Mouse (Mus musculus) midbrain, embryonic 13.5 days (tissue): ENCODE results near the gene Ccdc151. TPM values are rescaled to one million over a fixed set of nuclear protein-coding genes. Genes with fewer than 3 reads are reported as not detected.

Experiments used
- ATAC-seq: fragments of 200-750 bp; cut with Nextera tagmentation; 2 replicates; pipeline ENCODE4 v1.8.0; 2017; ENCODE audit warnings: mild to moderate bottlenecking, moderate TSS enrichment, moderate library complexity
- H3K27ac ChIP-seq: fragments of 300-500 bp; sonication (generic); 2 replicates; pipeline ENCODE4 v1.5.1; 2015; ENCODE audit warnings: inconsistent platforms, mild to moderate bottlenecking, moderate library complexity
- H3K27me3 ChIP-seq: fragments of 300-500 bp; sonication (generic); 2 replicates; pipeline ENCODE4 v1.6.1; 2015; ENCODE audit warnings: mild to moderate bottlenecking, inconsistent platforms
- H3K36me3 ChIP-seq: fragments of 300-500 bp; sonication (generic); 2 replicates; pipeline ENCODE4 v1.6.1; 2015; ENCODE audit warnings: mild to moderate bottlenecking, inconsistent platforms
- H3K4me1 ChIP-seq: fragments of 300-500 bp; sonication (generic); replicated peaks from 2 replicates; pipeline ENCODE4 v1.6.1; 2015; ENCODE audit warnings: inconsistent platforms
- H3K4me2 ChIP-seq: fragments of 300-500 bp; sonication (generic); replicated peaks from 2 replicates; pipeline ENCODE4 v1.6.1; 2015; ENCODE audit warnings: moderate library complexity, mild to moderate bottlenecking, inconsistent platforms
- H3K4me3 ChIP-seq: fragments of 300-500 bp; sonication (generic); replicated peaks from 2 replicates; pipeline ENCODE4 v1.5.1; 2015; ENCODE audit warnings: mild to moderate bottlenecking, inconsistent platforms
- H3K9ac ChIP-seq: fragments of 300-500 bp; sonication (generic); replicated peaks from 2 replicates; pipeline ENCODE4 v1.6.1; 2015; ENCODE audit warnings: mild to moderate bottlenecking, inconsistent platforms
- H3K9me3 ChIP-seq: fragments of 300-500 bp; sonication (generic); 2 replicates; pipeline ENCODE4 v1.6.1; 2016; ENCODE audit warnings: mild to moderate bottlenecking, inconsistent platforms
- WGBS: fragments of 180-500 bp; shearing (Covaris S2); methylation state at CpG from one replicate; pipeline ENCODE4 v1.1.7; 2015; 5-methylcytosine and 5-hydroxymethylcytosine counted together
- polyA plus RNA-seq: library from polyadenylated mRNA; unstranded; fragments of >200 nt; fragmentation: Nextera tagmentation; extraction: Ambion mirVana; gene quantifications from 2 replicates; pipeline ENCODE4 v1.2.1, GENCODE M21; 2015

Ccdc151 gene
- polyA plus RNA-seq, 1 experiment from 2014 or later = 3.9 TPM

- Histone ChIP-seq H3K9me3 (no peaks in the 10 kb centered on the region), H3K4me2 (peak within 1 kb of the TSS; percentile 60), H3K27me3 (peaks cover 55% of the 10 kb centered on the region), H3K27ac (no peak within 1 kb of the TSS), H3K4me1 (peaks cover 24% of the 10 kb centered on the region), H3K4me3 (peak within 1 kb of the TSS; percentile 39), H3K9ac (peak within 1 kb of the TSS; percentile 33; the same call in 1 of the 2 replicates), H3K36me3 (0 out of 2 replicates have a peak, but pooled peaks cover under 1% of the 10 kb centered on the region)
- whole genome bisulfite sequencing = 12% methylated on average over 8 of the region's 8 CpGs
- no peak for ATAC-seq
Measured at GRCm38 (mm10) chr9:21963417-21963816, 39.0 kb downstream of the Ccdc151 start, which contains the start of gene Epor. Gene Epor (minus strand): TSS chr9:21963506.

DNA sequence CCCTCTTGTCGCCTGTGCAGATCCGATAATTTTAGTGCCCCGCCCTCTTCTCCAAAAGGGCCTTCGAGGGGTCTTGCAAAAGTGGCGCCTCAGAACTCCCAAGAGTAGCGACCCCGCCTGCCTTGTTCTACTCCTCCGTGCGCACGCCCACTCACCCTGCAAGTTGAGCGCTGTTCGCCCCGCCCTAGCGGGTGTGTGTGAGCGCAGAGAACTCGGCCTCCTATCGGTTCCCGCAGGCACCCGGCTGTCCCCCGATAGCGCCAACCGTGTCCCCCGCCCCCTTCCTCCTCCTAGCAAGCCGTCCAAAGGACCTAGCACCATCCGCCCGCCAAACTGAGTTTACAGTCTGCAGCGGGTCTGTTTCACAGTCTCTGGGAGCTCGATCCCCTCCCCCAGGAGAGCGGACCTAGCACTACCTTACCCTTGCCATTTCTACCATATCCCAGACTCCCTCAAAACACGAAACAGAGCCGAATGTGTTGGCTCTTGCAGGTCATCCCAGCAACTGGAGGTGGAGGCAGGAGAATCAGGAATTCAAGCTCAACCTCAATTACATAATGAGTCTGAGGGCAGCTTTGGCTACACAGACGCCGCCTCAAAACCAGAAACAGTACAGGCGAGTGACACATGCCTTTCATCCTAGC, 39.9 kb downstream of the Ccdc151 start:
- Histone ChIP-seq H3K36me3 (0 out of 2 replicates have a peak, but pooled peaks cover 4% of the 10 kb centered on the region), H3K4me2 (peak overlapping the region; percentile 60), H3K9me3 (no peaks in the 10 kb centered on the region), H3K4me1 (peaks cover 24% of the 10 kb centered on the region), H3K9ac (peak overlapping the region; percentile 33; the same call in 1 of the 2 replicates), H3K27ac (no peak overlapping the region), H3K4me3 (peak overlapping the region; percentile 39), H3K27me3 (peaks cover 55% of the 10 kb centered on the region)
- peak; percentile 76 for ATAC-seq
- WGBS = 4% methylated on average over 34 of the region's 34 CpGs

DNA sequence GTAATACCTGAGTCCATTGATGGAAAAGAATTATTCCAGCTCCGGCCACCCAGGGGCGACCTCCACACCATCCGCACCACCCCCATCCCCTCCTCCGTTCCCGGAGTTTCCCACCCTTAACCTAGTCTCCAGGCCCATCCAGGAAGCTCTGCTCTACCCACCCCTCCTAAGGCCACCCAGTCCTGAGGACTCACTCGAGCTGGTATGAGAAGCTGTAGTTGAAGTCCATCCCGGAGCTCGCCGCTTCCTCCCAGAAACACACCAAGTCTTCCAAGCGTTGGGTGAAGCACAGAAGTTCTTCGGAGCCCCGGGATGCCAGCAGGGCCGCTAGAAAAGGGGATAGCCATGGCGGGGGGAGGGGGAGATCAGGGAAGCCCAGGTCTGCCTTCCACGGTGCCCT, 40.4 kb downstream of the Ccdc151 start:
- Histone ChIP-seq H3K9me3 (no peaks in the 10 kb centered on the region), H3K4me3 (peak overlapping the region; percentile 39), H3K4me1 (peaks cover 24% of the 10 kb centered on the region), H3K36me3 (0 out of 2 replicates have a peak, but pooled peaks cover 4% of the 10 kb centered on the region), H3K4me2 (peak overlapping the region; percentile 60), H3K9ac (peak overlapping the region; percentile 33), H3K27me3 (peaks cover 55% of the 10 kb centered on the region), H3K27ac (no peak overlapping the region)
- ATAC-seq = peak; percentile 53
- WGBS = 1% methylated on average over 15 of the region's 15 CpGs

- H3K4me1 ChIP-seq = peaks cover 27% of the 10 kb centered on the region
- peaks cover 55% of the 10 kb centered on the region for H3K27me3 ChIP-seq
- 0 out of 2 replicates have a peak, but pooled peaks cover 4% of the 10 kb centered on the region for H3K36me3 ChIP-seq
- H3K9me3 ChIP-seq = no peaks in the 10 kb centered on the region
- peak overlapping the region; percentile 60 for H3K4me2 ChIP-seq
- H3K27ac ChIP-seq = no peak overlapping the region
- peak overlapping the region; percentile 39 for H3K4me3 ChIP-seq
- no peak overlapping the region for H3K9ac ChIP-seq
- 1% methylated on average over 35 of the region's 35 CpGs for WGBS
- ATAC-seq = no peak
Measured at GRCm38 (mm10) chr9:21961366-21961980, 41.0 kb downstream of the Ccdc151 start.

- 0 out of 2 replicates have a peak, but pooled peaks cover 4% of the 10 kb centered on the region for H3K36me3 ChIP-seq
- WGBS = 11% methylated on average over 26 of the region's 26 CpGs
- 0 out of 2 replicates have a peak overlapping the region, but pooled peaks have one; percentile 14 for H3K4me3 ChIP-seq
- H3K9me3 ChIP-seq = no peaks in the 10 kb centered on the region
- no peak overlapping the region for H3K27ac ChIP-seq
- 0 out of 2 replicates have a peak overlapping the region, but pooled peaks have one; percentile 5 for H3K4me2 ChIP-seq
- H3K4me1 ChIP-seq = peaks cover 31% of the 10 kb centered on the region
- H3K9ac ChIP-seq = 0 out of 2 replicates have a peak overlapping the region, but pooled peaks have one; percentile 14
- peaks cover 55% of the 10 kb centered on the region for H3K27me3 ChIP-seq
- ATAC-seq = no peak
Measured at GRCm38 (mm10) chr9:21960558-21961208, 41.8 kb downstream of the Ccdc151 start.

DNA sequence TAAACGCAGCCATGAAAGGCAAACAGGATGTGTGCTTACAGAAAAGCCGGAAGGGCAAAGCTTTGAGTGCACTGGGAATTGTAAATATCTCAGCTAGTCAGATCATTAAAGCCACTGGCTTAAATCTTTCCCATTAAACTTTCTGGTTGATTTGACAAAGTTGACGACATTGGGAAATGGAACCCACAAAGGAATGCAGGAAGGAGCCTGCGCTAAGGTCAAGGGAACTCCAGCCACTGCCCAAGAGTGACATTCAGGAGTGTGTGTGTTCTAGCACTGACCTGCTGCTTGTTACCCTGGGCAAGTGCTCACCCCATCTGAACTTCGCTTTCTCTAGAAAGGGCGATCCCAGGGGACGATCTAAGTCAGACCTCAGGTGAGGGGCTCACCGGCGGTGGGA, 42.3 kb downstream of the Ccdc151 start:
- H3K36me3 ChIP-seq = 0 out of 2 replicates have a peak, but pooled peaks cover 4% of the 10 kb centered on the region
- no peak overlapping the region for H3K4me2 ChIP-seq
- no peak overlapping the region for H3K4me3 ChIP-seq
- H3K9ac ChIP-seq = 0 out of 2 replicates have a peak overlapping the region, but pooled peaks have one; percentile 14
- peaks cover 32% of the 10 kb centered on the region for H3K4me1 ChIP-seq
- WGBS = 64% methylated on average over 9 of the region's 9 CpGs
- H3K9me3 ChIP-seq = no peaks in the 10 kb centered on the region
- H3K27me3 ChIP-seq = peaks cover 55% of the 10 kb centered on the region
- no peak for ATAC-seq
- H3K27ac ChIP-seq = no peak overlapping the region

DNA sequence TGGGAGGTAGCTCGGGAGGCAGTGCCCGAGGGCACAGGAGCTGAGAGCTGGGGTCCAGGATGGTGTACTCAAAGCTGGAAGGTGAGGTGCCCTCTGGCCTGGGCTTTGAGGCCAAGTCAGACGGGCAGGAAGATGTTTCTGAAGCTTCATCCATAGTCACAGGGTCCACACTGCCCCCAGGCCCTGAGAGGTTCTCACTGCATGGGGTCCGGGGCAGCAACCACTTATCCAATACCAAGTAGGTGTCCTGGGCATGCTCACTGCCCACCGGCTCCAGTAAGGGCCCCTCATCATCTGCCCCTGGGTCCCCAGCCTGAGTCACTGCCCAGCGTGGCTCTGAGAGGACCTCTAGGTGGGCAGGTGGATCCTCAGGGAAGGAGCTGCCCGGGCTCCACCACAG, 43.2 kb downstream of the Ccdc151 start:
- ATAC-seq = no peak
- no peak overlapping the region for H3K4me3 ChIP-seq
- H3K27me3 ChIP-seq = peaks cover 55% of the 10 kb centered on the region

DNA sequence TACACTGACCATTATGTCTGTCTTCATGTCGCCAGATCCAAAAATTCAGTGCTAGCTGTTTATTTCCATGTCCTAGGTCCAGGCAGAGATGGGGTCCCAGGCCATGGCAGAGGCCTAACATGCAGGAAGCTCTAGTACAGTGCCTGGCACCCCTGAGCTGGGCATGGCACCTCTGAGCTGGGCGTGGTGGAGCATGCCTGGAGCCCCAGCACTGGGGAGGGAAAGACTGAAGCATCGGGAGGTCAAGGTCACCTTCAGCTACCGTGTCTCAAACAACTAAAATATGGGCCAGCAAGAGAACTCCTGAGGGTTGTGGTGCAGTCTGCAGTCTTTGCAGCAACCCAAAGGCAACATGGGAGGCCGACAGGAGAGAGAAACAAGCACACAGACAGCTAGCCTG, 44.1 kb downstream of the Ccdc151 start:
- Histone ChIP-seq H3K4me3 (no peak overlapping the region), H3K27me3 (peaks cover 49% of the 10 kb centered on the region), H3K36me3 (0 out of 2 replicates have a peak, but pooled peaks cover 4% of the 10 kb centered on the region), H3K4me2 (no peak overlapping the region), H3K9ac (no peak overlapping the region), H3K9me3 (no peaks in the 10 kb centered on the region), H3K4me1 (peaks cover 47% of the 10 kb centered on the region), H3K27ac (no peak overlapping the region)
- WGBS = 87% methylated on average over 5 of the region's 5 CpGs
- ATAC-seq = no peak

More for the DNA sequence above, 43.2 kb downstream of the Ccdc151 start:
- Histone ChIP-seq H3K9me3 (no peaks in the 10 kb centered on the region), H3K36me3 (0 out of 2 replicates have a peak, but pooled peaks cover 4% of the 10 kb centered on the region), H3K9ac (no peak overlapping the region), H3K4me2 (no peak overlapping the region), H3K4me1 (peaks cover 40% of the 10 kb centered on the region), H3K27ac (no peak overlapping the region)
- WGBS = 90% methylated on average over 7 of the region's 7 CpGs

DNA sequence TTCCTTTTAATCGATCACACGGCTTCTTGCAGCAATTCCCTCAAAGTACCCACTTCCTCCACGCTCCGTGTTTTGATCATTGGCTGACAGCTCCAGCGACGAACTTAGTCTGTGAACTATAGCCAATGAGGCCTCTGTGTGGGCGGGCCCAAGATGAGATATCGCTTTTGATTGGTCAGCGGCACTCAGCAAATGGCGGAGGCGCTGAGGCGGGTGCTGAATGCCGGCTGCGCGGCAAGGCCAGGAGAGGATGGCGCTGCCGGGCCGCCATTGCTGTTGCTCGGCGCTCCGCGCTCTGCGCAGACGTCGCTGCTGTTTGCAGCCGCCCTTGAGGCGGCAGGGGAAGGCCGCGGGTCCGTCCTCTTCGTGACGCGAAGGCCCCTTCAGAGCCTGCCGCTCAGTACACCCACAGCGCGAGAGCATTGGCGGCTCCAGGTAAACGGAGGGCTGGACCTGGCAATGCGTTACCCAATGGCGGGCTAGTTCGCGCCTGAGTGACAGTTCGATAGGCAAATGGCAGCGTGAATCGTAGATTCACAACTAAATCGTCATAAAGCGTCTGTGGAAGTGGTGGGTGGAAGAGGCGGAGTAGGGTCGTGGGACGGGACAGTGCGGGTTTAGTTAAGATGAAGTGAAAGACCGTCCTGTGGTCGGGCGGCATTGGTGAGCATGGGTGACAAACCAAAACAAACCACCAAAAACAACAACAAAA, 46.7 kb downstream of the Ccdc151 start, which contains the start of gene Swsap1:
TSS of gene Swsap1 (plus strand) at position 186 of the 712 bp plus-strand sequence.
- H3K4me3 ChIP-seq = peak within 1 kb of the TSS; percentile 64
- peak within 1 kb of the TSS; percentile 63 for H3K4me2 ChIP-seq
- H3K4me1 ChIP-seq = peaks cover 34% of the 10 kb centered on the region
- H3K27ac ChIP-seq = peak within 1 kb of the TSS; percentile 95
- no peaks in the 10 kb centered on the region for H3K9me3 ChIP-seq
- H3K9ac ChIP-seq = peak within 1 kb of the TSS; percentile 77
- peaks cover 23% of the 10 kb centered on the region for H3K27me3 ChIP-seq
- 0 out of 2 replicates have a peak, but pooled peaks cover 4% of the 10 kb centered on the region for H3K36me3 ChIP-seq
- WGBS = under 1% methylated on average over 54 of the region's 54 CpGs
- ATAC-seq = peak; percentile 99

DNA sequence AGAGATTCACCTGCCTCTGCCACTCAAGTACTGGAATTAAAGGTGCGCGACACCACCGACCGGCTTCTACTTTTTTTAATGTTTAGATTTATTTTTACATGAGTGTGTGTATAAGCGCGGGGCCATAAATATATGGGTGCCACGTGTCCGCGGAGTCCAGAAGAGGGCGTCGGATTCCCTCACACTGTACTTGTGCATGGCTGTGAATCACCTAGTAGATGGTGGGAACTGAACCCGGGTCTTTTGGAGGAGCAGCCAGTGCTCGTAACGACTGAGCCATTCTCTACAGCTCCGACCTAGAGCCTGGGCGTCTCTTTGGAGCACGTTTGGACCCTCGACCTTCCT, 47.2 kb downstream of the Ccdc151 start:
- WGBS = 2% methylated on average over 18 of the region's 18 CpGs
- peak; percentile 64 for ATAC-seq

DNA sequence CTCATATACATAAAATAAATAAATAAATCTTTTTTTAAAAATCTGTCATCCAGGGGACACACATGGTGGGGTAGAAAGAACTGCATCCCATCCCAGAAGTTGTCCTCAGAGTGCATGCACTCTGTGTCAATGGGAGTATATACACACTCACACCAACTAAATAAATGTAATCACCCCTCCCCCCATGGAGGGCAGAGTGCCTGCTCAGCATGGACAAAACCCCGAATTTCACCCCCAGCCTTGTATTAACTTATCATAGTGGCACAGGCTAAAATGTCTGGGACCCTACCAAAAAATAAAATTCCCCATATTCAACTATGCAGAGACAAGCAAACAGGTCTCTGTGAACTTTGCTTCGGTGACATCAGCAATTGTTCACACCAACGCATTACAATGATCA, 47.8 kb downstream of the Ccdc151 start:
- H3K36me3 ChIP-seq = 0 out of 2 replicates have a peak, but pooled peaks cover 4% of the 10 kb centered on the region
- no peaks in the 10 kb centered on the region for H3K9me3 ChIP-seq
- H3K4me2 ChIP-seq = peak overlapping the region; percentile 63
- peaks cover 12% of the 10 kb centered on the region for H3K27me3 ChIP-seq
- H3K27ac ChIP-seq = no peak overlapping the region
- H3K4me1 ChIP-seq = peaks cover 34% of the 10 kb centered on the region
- no peak overlapping the region for H3K9ac ChIP-seq
- peak overlapping the region; percentile 64; the same call in 1 of the 2 replicates for H3K4me3 ChIP-seq
- ATAC-seq = no peak
- WGBS = 74% methylated on average over 3 of the region's 3 CpGs

More for the DNA sequence above, 47.2 kb downstream of the Ccdc151 start:
- peak overlapping the region; percentile 64 for H3K4me3 ChIP-seq
- H3K36me3 ChIP-seq = 0 out of 2 replicates have a peak, but pooled peaks cover 4% of the 10 kb centered on the region
- peak overlapping the region; percentile 63 for H3K4me2 ChIP-seq
- peaks cover 34% of the 10 kb centered on the region for H3K4me1 ChIP-seq
- peak overlapping the region; percentile 95 for H3K27ac ChIP-seq
- peak overlapping the region; percentile 54; the same call in 1 of the 2 replicates for H3K9ac ChIP-seq
- H3K27me3 ChIP-seq = peaks cover 17% of the 10 kb centered on the region
- no peaks in the 10 kb centered on the region for H3K9me3 ChIP-seq
